Mouse (Mus musculus) spleen, postnatal 0 days (tissue): ENCODE data around the gene Trpv3. TPM values are rescaled to one million over a fixed set of nuclear protein-coding genes. Genes with fewer than 3 reads are reported as not detected.

ENCODE experiments used
- polyA plus RNA-seq: library from polyadenylated mRNA; unstranded; fragments of >200 nt; fragmentation: Nextera tagmentation; extraction: Ambion mirVana; gene quantifications from 2 replicates; pipeline ENCODE4 v1.2.1, GENCODE M21; 2015

The Trpv3 gene
- 0.13 and 0.20 TPM in 2 replicates for polyA plus RNA-seq

DNA sequence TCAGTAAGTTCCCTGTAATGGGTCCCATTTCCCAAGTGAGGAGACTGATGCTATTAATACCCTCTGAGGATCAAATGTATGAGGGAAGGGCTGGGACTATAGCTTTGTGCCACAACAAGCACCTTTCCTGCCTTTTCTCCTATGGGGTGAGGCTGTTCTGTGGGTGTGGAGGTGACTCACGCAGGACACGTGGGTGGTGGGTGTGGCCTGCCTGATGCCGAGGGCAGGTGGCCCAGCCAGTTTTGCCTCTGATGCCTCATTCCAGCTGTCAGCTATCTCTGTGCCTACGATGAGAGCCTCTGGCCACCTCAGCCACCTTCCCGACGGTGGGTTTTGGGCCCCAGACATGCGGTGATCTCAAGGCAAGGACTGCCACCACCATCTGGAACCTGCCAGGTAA, at the start of gene Trpv3:
Gene Trpv3 (plus strand): TSS at position 122 of the 400 bp plus-strand sequence.

DNA sequence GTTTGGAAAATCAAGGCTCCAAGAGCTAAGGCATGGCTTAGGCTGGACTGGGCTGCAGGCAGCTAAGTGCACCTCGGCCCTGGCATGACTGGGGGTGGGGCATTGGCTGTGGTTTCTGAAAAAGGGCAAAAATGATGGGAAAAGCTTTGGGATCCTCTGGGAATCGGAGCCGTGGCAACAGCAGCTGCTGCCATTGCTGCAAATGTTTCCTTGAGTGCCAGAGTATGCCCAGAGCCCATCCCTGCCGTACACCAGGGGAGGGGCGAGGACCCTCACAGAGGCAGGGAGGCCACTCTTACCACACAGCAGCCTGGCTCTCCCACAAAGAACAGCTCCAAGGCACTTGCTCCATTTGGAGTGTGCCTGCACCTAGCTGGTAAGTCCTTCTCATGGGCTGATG, 33.2 kb upstream of the Trpv3 start, which contains the start of gene Trpv1:
Gene Trpv1 (plus strand): TSS at position 301 of the 400 bp plus-strand sequence.

DNA sequence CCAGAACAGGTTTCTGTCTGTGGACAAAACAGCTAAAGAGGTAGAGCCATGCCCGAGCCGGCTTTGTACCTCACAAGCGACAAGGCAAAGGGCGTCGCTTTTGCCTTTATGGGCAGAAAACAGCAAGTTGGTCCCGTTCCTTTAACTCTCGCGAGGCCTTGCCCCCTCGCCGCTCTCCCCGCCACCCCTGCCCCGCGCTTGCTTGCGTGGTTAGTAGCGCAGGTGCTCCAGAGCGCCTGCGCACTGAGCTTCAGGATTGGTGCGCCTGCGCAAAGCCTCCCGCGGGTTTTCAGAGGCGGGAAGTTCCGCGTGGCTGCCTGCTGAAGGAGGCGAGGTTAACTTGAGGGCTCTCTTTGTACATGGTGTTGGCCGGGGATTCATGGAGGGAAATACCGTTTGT, 62.3 kb downstream of the Trpv3 start, which contains the start of the genes Aspa, Gm49340 and Spata22:
Gene Aspa (minus strand): TSS at position 155 of the 400 bp plus-strand sequence.
Gene Gm49340 (plus strand): TSS at position 300 of the 400 bp plus-strand sequence.
Gene Spata22 (plus strand): TSS at position 300 of the 400 bp plus-strand sequence.

Other genes with a start within 250 kb of the Trpv3 start
- gene Camkk1, start 248.4 kb upstream of the Trpv3 start, polyA plus RNA-seq = 1.1 and 1.9 TPM in 2 replicates
- gene Ncbp3, start 219.6 kb upstream of the Trpv3 start, polyA plus RNA-seq = 7.1 and 7.3 TPM in 2 replicates
- gene Itgae, start 176.8 kb upstream of the Trpv3 start, polyA plus RNA-seq = 0.23 and 0.34 TPM in 2 replicates
- 11.8 and 12.4 TPM in 2 replicates for gene Haspin, start 129.1 kb upstream of the Trpv3 start, polyA plus RNA-seq
- 0.05 and 0.08 TPM in 2 replicates for gene P2rx5, start 107.0 kb upstream of the Trpv3 start, polyA plus RNA-seq
- gene Emc6, start 90.4 kb upstream of the Trpv3 start, polyA plus RNA-seq = 91.9 and 97.3 TPM in 2 replicates
- 52.5 and 61.7 TPM in 2 replicates for gene Tax1bp3, start 90.3 kb upstream of the Trpv3 start, polyA plus RNA-seq
- gene Ctns, start 68.3 kb upstream of the Trpv3 start, polyA plus RNA-seq = 8.8 and 9.9 TPM in 2 replicates
- 1.9 and 2.0 TPM in 2 replicates for gene Shpk, start 67.9 kb upstream of the Trpv3 start, polyA plus RNA-seq
- gene Trpv1, start 33.1 kb upstream of the Trpv3 start, polyA plus RNA-seq = 0.05 and 0.10 TPM in 2 replicates
- 0.70 and 1.2 TPM in 2 replicates for gene Aspa, start 62.2 kb downstream of the Trpv3 start, polyA plus RNA-seq
- not detected in 2 replicates for gene Gm49340, start 62.4 kb downstream of the Trpv3 start, polyA plus RNA-seq
- not detected in 2 replicates for gene Spata22, start 62.4 kb downstream of the Trpv3 start, polyA plus RNA-seq
- not detected in 2 replicates for gene Olfr20, start 83.4 kb downstream of the Trpv3 start, polyA plus RNA-seq
- gene Olfr376, start 103.9 kb downstream of the Trpv3 start, polyA plus RNA-seq = not detected in 2 replicates
- not detected in 2 replicates for gene Olfr1, start 132.2 kb downstream of the Trpv3 start, polyA plus RNA-seq
- not detected in 2 replicates for gene Olfr378, start 161.1 kb downstream of the Trpv3 start, polyA plus RNA-seq
- gene Olfr380, start 190.1 kb downstream of the Trpv3 start, polyA plus RNA-seq = not detected in 2 replicates
- gene Olfr381, start 224.2 kb downstream of the Trpv3 start, polyA plus RNA-seq = not detected in 2 replicates
- gene Olfr382, start 249.8 kb downstream of the Trpv3 start, polyA plus RNA-seq = not detected in 2 replicates